Mouse (Mus musculus) forebrain, embryonic 12.5 days (tissue): ENCODE measurements around the gene Brpf3. TPM values are rescaled to one million over a fixed set of nuclear protein-coding genes. Genes with fewer than 3 reads are reported as not detected.

ENCODE experiments used
- ATAC-seq: fragments of 200-750 bp; cut with Nextera tagmentation; 2 replicates; pipeline ENCODE4 v1.8.0; 2017; ENCODE audit warnings: moderate TSS enrichment; ENCODE audit not compliant: low FRiP score
- H3K27ac ChIP-seq: fragments of 300-500 bp; sonication (generic); 2 replicates; pipeline ENCODE4 v1.5.1; 2016; ENCODE audit warnings: mild to moderate bottlenecking
- H3K27me3 ChIP-seq: fragments of 300-500 bp; sonication (generic); 2 replicates; pipeline ENCODE4 v1.6.1; 2016; ENCODE audit warnings: mild to moderate bottlenecking
- H3K36me3 ChIP-seq: fragments of 300-500 bp; sonication (generic); replicated peaks from 2 replicates; pipeline ENCODE4 v1.6.1; 2016; ENCODE audit warnings: mild to moderate bottlenecking
- H3K4me1 ChIP-seq: fragments of 300-500 bp; sonication (generic); 2 replicates; pipeline ENCODE4 v1.6.1; 2016
- H3K4me2 ChIP-seq: fragments of 300-500 bp; sonication (generic); 2 replicates; pipeline ENCODE4 v1.6.1; 2016; ENCODE audit warnings: mild to moderate bottlenecking, moderate library complexity
- H3K4me3 ChIP-seq: fragments of 300-500 bp; sonication (generic); replicated peaks from 2 replicates; pipeline ENCODE4 v1.5.1; 2016; ENCODE audit warnings: mild to moderate bottlenecking
- H3K9ac ChIP-seq: fragments of 300-500 bp; sonication (generic); 2 replicates; pipeline ENCODE4 v1.6.1; 2016; ENCODE audit warnings: mild to moderate bottlenecking
- H3K9me3 ChIP-seq: fragments of 300-500 bp; sonication (generic); 2 replicates; pipeline ENCODE4 v1.6.1; 2016
- WGBS: fragments of 180-500 bp; shearing (Covaris S2); methylation state at CpG from one replicate; pipeline ENCODE4 v1.1.7; 2016; 5-methylcytosine and 5-hydroxymethylcytosine counted together
- polyA plus RNA-seq: library from polyadenylated mRNA; unstranded; fragments of >200 nt; fragmentation: Nextera tagmentation; extraction: Ambion mirVana; gene quantifications from 2 replicates; pipeline ENCODE4 v1.2.1, GENCODE M21; 2016

Gene Brpf3
- polyA plus RNA-seq, 1 experiment from 2014 or later, result 16.2 TPM

- Histone ChIP-seq H3K27ac (no peak overlapping the region), H3K9ac (no peak overlapping the region), H3K4me1 (no peaks in the 10 kb centered on the region), H3K4me3 (no peak overlapping the region), H3K27me3 (no peaks in the 10 kb centered on the region), H3K9me3 (peaks cover 6% of the 10 kb centered on the region; the same call in 1 of the 2 replicates), H3K36me3 (peaks cover 14% of the 10 kb centered on the region), H3K4me2 (no peak overlapping the region)
- no peak for ATAC-seq
- 85% methylated on average over 5 of the region's 5 CpGs for WGBS
Measured at GRCm38 (mm10) chr17:28843665-28844064, 42.8 kb downstream of the Brpf3 start.

- 77% methylated on average over 11 of the region's 11 CpGs for WGBS
- Histone ChIP-seq H3K4me3 (no peak overlapping the region), H3K27ac (no peak overlapping the region), H3K36me3 (no peaks in the 10 kb centered on the region), H3K4me2 (no peak overlapping the region), H3K9me3 (no peaks in the 10 kb centered on the region), H3K9ac (no peak overlapping the region), H3K4me1 (no peaks in the 10 kb centered on the region), H3K27me3 (no peaks in the 10 kb centered on the region)
- no peak for ATAC-seq
Measured at GRCm38 (mm10) chr17:28846974-28847617, 46.2 kb downstream of the Brpf3 start.

GRCm38 (mm10) chr17:28850511-28850910, 49.6 kb downstream of the Brpf3 start:
- ATAC-seq, result no peak
- Histone ChIP-seq H3K4me3 (no peak overlapping the region), H3K36me3 (no peaks in the 10 kb centered on the region), H3K9me3 (no peaks in the 10 kb centered on the region), H3K9ac (no peak overlapping the region), H3K4me1 (no peaks in the 10 kb centered on the region), H3K27me3 (no peaks in the 10 kb centered on the region), H3K4me2 (no peak overlapping the region), H3K27ac (no peak overlapping the region)
- 94% methylated on average over 5 of the region's 5 CpGs for WGBS

GRCm38 (mm10) chr17:28854377-28854776, 53.5 kb downstream of the Brpf3 start:
- H3K4me1 ChIP-seq, result no peaks in the 10 kb centered on the region; the same call in 1 of the 2 replicates
- H3K36me3 ChIP-seq, result no peaks in the 10 kb centered on the region
- no peak overlapping the region for H3K4me2 ChIP-seq
- no peaks in the 10 kb centered on the region for H3K27me3 ChIP-seq
- H3K4me3 ChIP-seq, result no peak overlapping the region
- H3K9ac ChIP-seq, result no peak overlapping the region
- 87% methylated on average over 7 of the region's 7 CpGs for WGBS
- peaks cover 7% of the 10 kb centered on the region; the same call in 1 of the 2 replicates for H3K9me3 ChIP-seq
- ATAC-seq, result no peak
- no peak overlapping the region for H3K27ac ChIP-seq

GRCm38 (mm10) chr17:28855166-28855885, 54.4 kb downstream of the Brpf3 start:
- Histone ChIP-seq H3K9ac (no peak overlapping the region), H3K36me3 (no peaks in the 10 kb centered on the region), H3K9me3 (peaks cover 7% of the 10 kb centered on the region; the same call in 1 of the 2 replicates), H3K4me1 (no peaks in the 10 kb centered on the region; the same call in 1 of the 2 replicates), H3K27ac (no peak overlapping the region), H3K4me2 (no peak overlapping the region), H3K4me3 (no peak overlapping the region), H3K27me3 (no peaks in the 10 kb centered on the region)
- ATAC-seq, result no peak
- 81% methylated on average over 9 of the region's 9 CpGs for WGBS

- H3K27ac ChIP-seq, result no peak overlapping the region
- 64% methylated on average over 3 of the region's 3 CpGs for WGBS
Measured at GRCm38 (mm10) chr17:28856030-28856429, 55.1 kb downstream of the Brpf3 start.

GRCm38 (mm10) chr17:28858205-28858604, 57.3 kb downstream of the Brpf3 start, which contains the start of gene Pnpla1:
Gene Pnpla1, plus strand, starts transcription at chr17:28858411.
- Histone ChIP-seq H3K36me3 (no peaks in the 10 kb centered on the region), H3K27ac (no peak within 1 kb of the TSS), H3K4me1 (no peaks in the 10 kb centered on the region; the same call in 1 of the 2 replicates), H3K4me2 (no peak within 1 kb of the TSS), H3K27me3 (no peaks in the 10 kb centered on the region), H3K4me3 (no peak within 1 kb of the TSS), H3K9ac (no peak within 1 kb of the TSS), H3K9me3 (peaks cover 7% of the 10 kb centered on the region; the same call in 1 of the 2 replicates)
- 33% methylated on average over 12 of the region's 12 CpGs for WGBS
- no peak for ATAC-seq

More at GRCm38 (mm10) chr17:28856030-28856429, 55.1 kb downstream of the Brpf3 start:
- Histone ChIP-seq H3K4me3 (no peak overlapping the region), H3K27me3 (no peaks in the 10 kb centered on the region), H3K9ac (no peak overlapping the region), H3K4me1 (no peaks in the 10 kb centered on the region; the same call in 1 of the 2 replicates), H3K4me2 (no peak overlapping the region), H3K36me3 (no peaks in the 10 kb centered on the region), H3K9me3 (peaks cover 7% of the 10 kb centered on the region; the same call in 1 of the 2 replicates)
- no peak for ATAC-seq

GRCm38 (mm10) chr17:28863926-28864325, 63.0 kb downstream of the Brpf3 start:
- H3K4me2 ChIP-seq, result no peak overlapping the region
- WGBS, result 80% methylated on average over 7 of the region's 7 CpGs
- no peak overlapping the region for H3K4me3 ChIP-seq
- H3K4me1 ChIP-seq, result no peaks in the 10 kb centered on the region
- no peak overlapping the region for H3K27ac ChIP-seq
- no peaks in the 10 kb centered on the region; the same call in 1 of the 2 replicates for H3K27me3 ChIP-seq
- H3K9me3 ChIP-seq, result no peaks in the 10 kb centered on the region
- no peak overlapping the region for H3K9ac ChIP-seq
- no peak for ATAC-seq
- H3K36me3 ChIP-seq, result no peaks in the 10 kb centered on the region

GRCm38 (mm10) chr17:28864464-28864863, 63.6 kb downstream of the Brpf3 start:
- Histone ChIP-seq H3K36me3 (no peaks in the 10 kb centered on the region), H3K9ac (no peak overlapping the region), H3K4me3 (no peak overlapping the region), H3K4me2 (no peak overlapping the region), H3K4me1 (peaks cover 4% of the 10 kb centered on the region; the same call in 1 of the 2 replicates), H3K27ac (no peak overlapping the region), H3K9me3 (no peaks in the 10 kb centered on the region), H3K27me3 (no peaks in the 10 kb centered on the region; the same call in 1 of the 2 replicates)
- WGBS, result 90% methylated on average over 6 of the region's 6 CpGs
- ATAC-seq, result no peak

GRCm38 (mm10) chr17:28866921-28867320, 66.0 kb downstream of the Brpf3 start:
- Histone ChIP-seq H3K9me3 (no peaks in the 10 kb centered on the region), H3K4me2 (no peak overlapping the region), H3K36me3 (no peaks in the 10 kb centered on the region), H3K4me3 (no peak overlapping the region), H3K9ac (no peak overlapping the region), H3K4me1 (peaks cover 13% of the 10 kb centered on the region), H3K27ac (no peak overlapping the region), H3K27me3 (no peaks in the 10 kb centered on the region; the same call in 1 of the 2 replicates)
- no peak for ATAC-seq

- 93% methylated on average over 4 of the region's 4 CpGs for WGBS
- no peak for ATAC-seq
- Histone ChIP-seq H3K4me1 (peaks cover 13% of the 10 kb centered on the region), H3K9me3 (no peaks in the 10 kb centered on the region), H3K4me3 (no peak overlapping the region), H3K27ac (no peak overlapping the region), H3K4me2 (no peak overlapping the region), H3K36me3 (no peaks in the 10 kb centered on the region), H3K9ac (no peak overlapping the region), H3K27me3 (no peaks in the 10 kb centered on the region; the same call in 1 of the 2 replicates)
Measured at GRCm38 (mm10) chr17:28867381-28867780, 66.5 kb downstream of the Brpf3 start.

- H3K27ac ChIP-seq, result peak overlapping the region; percentile 78
Measured at GRCm38 (mm10) chr17:28869412-28870110, 68.7 kb downstream of the Brpf3 start.

More at GRCm38 (mm10) chr17:28869412-28870110, 68.7 kb downstream of the Brpf3 start:
- Histone ChIP-seq H3K4me2 (no peak overlapping the region), H3K9me3 (no peaks in the 10 kb centered on the region), H3K4me1 (peaks cover 13% of the 10 kb centered on the region), H3K4me3 (no peak overlapping the region), H3K9ac (no peak overlapping the region), H3K27me3 (no peaks in the 10 kb centered on the region; the same call in 1 of the 2 replicates), H3K36me3 (no peaks in the 10 kb centered on the region)
- 69% methylated on average over 9 of the region's 9 CpGs for WGBS
- ATAC-seq, result peak; percentile 91
